Mouse (Mus musculus) kidney, embryonic 16.5 days (tissue): ENCODE data around the gene Runx1. TPM values are rescaled to one million over a fixed set of nuclear protein-coding genes. Genes with fewer than 3 reads are reported as not detected.

ENCODE experiments used
- ATAC-seq: fragments of 200-750 bp; cut with Nextera tagmentation; 2 replicates; pipeline ENCODE4 v1.8.0; 2017; ENCODE audit warnings: moderate TSS enrichment; ENCODE audit not compliant: low FRiP score, low TSS enrichment
- H3K27ac ChIP-seq: fragments of 300-500 bp; sonication (generic); 2 replicates; pipeline ENCODE4 v1.5.1; 2014; ENCODE audit warnings: low read length
- H3K27me3 ChIP-seq: fragments of 300-500 bp; sonication (generic); 2 replicates; pipeline ENCODE4 v1.6.1; 2014; ENCODE audit warnings: low read length, control low read depth, mixed read lengths; ENCODE audit not compliant: insufficient read depth
- H3K36me3 ChIP-seq: fragments of 300-500 bp; sonication (generic); 2 replicates; pipeline ENCODE4 v1.6.1; 2014; ENCODE audit warnings: low read length, control low read depth, mixed read lengths; ENCODE audit not compliant: insufficient read depth
- H3K4me1 ChIP-seq: fragments of 300-500 bp; sonication (generic); 2 replicates; pipeline ENCODE4 v1.6.1; 2014; ENCODE audit warnings: low read length, control low read depth, mixed read lengths; ENCODE audit not compliant: insufficient read depth
- H3K4me2 ChIP-seq: fragments of 300-500 bp; sonication (generic); replicated peaks from 2 replicates; pipeline ENCODE4 v1.6.1; 2014; ENCODE audit warnings: low read depth, low read length
- H3K4me3 ChIP-seq: fragments of 300-500 bp; sonication (generic); 2 replicates; pipeline ENCODE4 v1.5.1; 2014; ENCODE audit warnings: mild to moderate bottlenecking, low read length
- H3K9ac ChIP-seq: fragments of 300-500 bp; sonication (generic); replicated peaks from 2 replicates; pipeline ENCODE4 v1.6.1; 2014; ENCODE audit warnings: low read length
- H3K9me3 ChIP-seq: fragments of 300-500 bp; sonication (generic); 2 replicates; pipeline ENCODE4 v1.6.1; 2016; ENCODE audit warnings: low read length, control low read depth
- WGBS: fragments of 180-500 bp; shearing (Covaris S2); extraction: QIAGEN DNeasy Blood & Tissue Kit; methylation state at CpG from one replicate; pipeline ENCODE4 v1.1.7; 2014; 5-methylcytosine and 5-hydroxymethylcytosine counted together
- polyA plus RNA-seq: library from polyadenylated mRNA; unstranded; fragments of >200 nt; fragmentation: Nextera tagmentation; extraction: Ambion mirVana; gene quantifications from 2 replicates; pipeline ENCODE4 v1.2.1, GENCODE M21; 2015

The Runx1 gene
- polyA plus RNA-seq, 1 experiment from 2014 or later: 1.6 TPM

- Histone ChIP-seq H3K9ac (no peak overlapping the region), H3K4me1 (peaks cover 19% of the 10 kb centered on the region), H3K9me3 (no peaks in the 10 kb centered on the region), H3K36me3 (no peaks in the 10 kb centered on the region), H3K27me3 (no peaks in the 10 kb centered on the region), H3K4me3 (no peak overlapping the region), H3K27ac (peak overlapping the region; percentile 52), H3K4me2 (no peak overlapping the region; the same call in 1 of the 2 replicates)
- peak; percentile 63 for ATAC-seq
- 43% methylated on average over 5 of the region's 5 CpGs for WGBS
Measured at GRCm38 (mm10) chr16:92654294-92654950, 171.5 kb downstream of the Runx1 start.

- Histone ChIP-seq H3K4me3 (no peak overlapping the region), H3K4me2 (no peak overlapping the region), H3K9ac (no peak overlapping the region), H3K4me1 (peaks cover 19% of the 10 kb centered on the region), H3K36me3 (no peaks in the 10 kb centered on the region), H3K27me3 (no peaks in the 10 kb centered on the region), H3K27ac (peak overlapping the region; percentile 52; the same call in 1 of the 2 replicates), H3K9me3 (no peaks in the 10 kb centered on the region)
- peak; percentile 65 for ATAC-seq
- WGBS: 14% methylated on average over 5 of the region's 5 CpGs
Measured at GRCm38 (mm10) chr16:92653816-92654215, 172.1 kb downstream of the Runx1 start.

GRCm38 (mm10) chr16:92651256-92651655 is 174.7 kb downstream of the Runx1 start:
- 94% methylated on average over 3 of the region's 3 CpGs for WGBS

GRCm38 (mm10) chr16:92646153-92646552 is 179.8 kb downstream of the Runx1 start:
- 56% methylated on average over 13 of the region's 13 CpGs for WGBS
- H3K27ac ChIP-seq: no peak overlapping the region
- no peak for ATAC-seq

More at GRCm38 (mm10) chr16:92651256-92651655, 174.7 kb downstream of the Runx1 start:
- ATAC-seq: no peak
- Histone ChIP-seq H3K9me3 (no peaks in the 10 kb centered on the region), H3K27me3 (no peaks in the 10 kb centered on the region), H3K27ac (no peak overlapping the region), H3K36me3 (no peaks in the 10 kb centered on the region), H3K4me2 (no peak overlapping the region), H3K4me3 (no peak overlapping the region), H3K4me1 (peaks cover 19% of the 10 kb centered on the region), H3K9ac (no peak overlapping the region)

GRCm38 (mm10) chr16:92645423-92646115 is 180.4 kb downstream of the Runx1 start:
- no peak overlapping the region for H3K4me3 ChIP-seq
- H3K27ac ChIP-seq: peak overlapping the region; percentile 37; the same call in 1 of the 2 replicates
- WGBS: 54% methylated on average over 22 of the region's 22 CpGs
- no peak for ATAC-seq
- no peak overlapping the region for H3K4me2 ChIP-seq
- no peaks in the 10 kb centered on the region for H3K36me3 ChIP-seq
- H3K9ac ChIP-seq: no peak overlapping the region
- peaks cover 15% of the 10 kb centered on the region for H3K4me1 ChIP-seq
- no peaks in the 10 kb centered on the region for H3K9me3 ChIP-seq
- H3K27me3 ChIP-seq: no peaks in the 10 kb centered on the region

More at GRCm38 (mm10) chr16:92646153-92646552, 179.8 kb downstream of the Runx1 start:
- Histone ChIP-seq H3K9me3 (no peaks in the 10 kb centered on the region), H3K36me3 (no peaks in the 10 kb centered on the region), H3K4me2 (no peak overlapping the region), H3K4me3 (no peak overlapping the region), H3K9ac (no peak overlapping the region), H3K4me1 (peaks cover 15% of the 10 kb centered on the region), H3K27me3 (no peaks in the 10 kb centered on the region)

- no peak overlapping the region for H3K4me3 ChIP-seq
- no peak overlapping the region; the same call in 1 of the 2 replicates for H3K9ac ChIP-seq
- no peaks in the 10 kb centered on the region for H3K36me3 ChIP-seq
- 0 out of 2 replicates have a peak, but pooled peaks have one; percentile 15 for ATAC-seq
- H3K9me3 ChIP-seq: no peaks in the 10 kb centered on the region
- peak overlapping the region; percentile 37; the same call in 1 of the 2 replicates for H3K27ac ChIP-seq
- peaks cover 15% of the 10 kb centered on the region for H3K4me1 ChIP-seq
- H3K4me2 ChIP-seq: no peak overlapping the region
- no peaks in the 10 kb centered on the region for H3K27me3 ChIP-seq
- WGBS: 36% methylated on average over 15 of the region's 15 CpGs
Measured at GRCm38 (mm10) chr16:92644718-92645422, 181.1 kb downstream of the Runx1 start.

- Histone ChIP-seq H3K36me3 (no peaks in the 10 kb centered on the region), H3K9me3 (no peaks in the 10 kb centered on the region), H3K4me2 (no peak overlapping the region), H3K4me3 (no peak overlapping the region), H3K27ac (no peak overlapping the region), H3K4me1 (peaks cover 17% of the 10 kb centered on the region), H3K27me3 (no peaks in the 10 kb centered on the region), H3K9ac (no peak overlapping the region)
- no peak for ATAC-seq
- 61% methylated on average over 10 of the region's 10 CpGs for WGBS
Measured at GRCm38 (mm10) chr16:92644315-92644714, 181.6 kb downstream of the Runx1 start.

GRCm38 (mm10) chr16:92642283-92642682 is 183.7 kb downstream of the Runx1 start:
- no peak overlapping the region for H3K4me3 ChIP-seq
- peaks cover 21% of the 10 kb centered on the region for H3K4me1 ChIP-seq
- H3K27me3 ChIP-seq: no peaks in the 10 kb centered on the region
- no peak overlapping the region for H3K27ac ChIP-seq
- no peak overlapping the region for H3K4me2 ChIP-seq
- 85% methylated on average over 8 of the region's 8 CpGs for WGBS
- no peak overlapping the region for H3K9ac ChIP-seq
- ATAC-seq: no peak
- H3K9me3 ChIP-seq: no peaks in the 10 kb centered on the region
- H3K36me3 ChIP-seq: no peaks in the 10 kb centered on the region

- no peak for ATAC-seq
- Histone ChIP-seq H3K27ac (no peak overlapping the region), H3K4me2 (no peak overlapping the region), H3K9ac (no peak overlapping the region), H3K4me1 (peaks cover 21% of the 10 kb centered on the region), H3K4me3 (no peak overlapping the region), H3K27me3 (no peaks in the 10 kb centered on the region), H3K36me3 (no peaks in the 10 kb centered on the region), H3K9me3 (no peaks in the 10 kb centered on the region)
- WGBS: 63% methylated on average over 6 of the region's 6 CpGs
Measured at GRCm38 (mm10) chr16:92641053-92641452, 184.9 kb downstream of the Runx1 start.
